Mouse (Mus musculus) hindlimb bud, embryonic 11.5 days (tissue): ENCODE data around the gene Kcnk7.
"Not testable (repeated sequence)": the region's sequence is repeated elsewhere in the genome, so short reads cannot be mapped to it uniquely, and the experiment has no call there.

Experiments
- DNase-seq: peaks from one replicate; pipeline ENCODE4 v3.0.0-alpha.2; 2012; ENCODE audit warnings: low read depth, low spot score; ENCODE audit errors: extremely low spot score

Kcnk7 gene

DNA sequence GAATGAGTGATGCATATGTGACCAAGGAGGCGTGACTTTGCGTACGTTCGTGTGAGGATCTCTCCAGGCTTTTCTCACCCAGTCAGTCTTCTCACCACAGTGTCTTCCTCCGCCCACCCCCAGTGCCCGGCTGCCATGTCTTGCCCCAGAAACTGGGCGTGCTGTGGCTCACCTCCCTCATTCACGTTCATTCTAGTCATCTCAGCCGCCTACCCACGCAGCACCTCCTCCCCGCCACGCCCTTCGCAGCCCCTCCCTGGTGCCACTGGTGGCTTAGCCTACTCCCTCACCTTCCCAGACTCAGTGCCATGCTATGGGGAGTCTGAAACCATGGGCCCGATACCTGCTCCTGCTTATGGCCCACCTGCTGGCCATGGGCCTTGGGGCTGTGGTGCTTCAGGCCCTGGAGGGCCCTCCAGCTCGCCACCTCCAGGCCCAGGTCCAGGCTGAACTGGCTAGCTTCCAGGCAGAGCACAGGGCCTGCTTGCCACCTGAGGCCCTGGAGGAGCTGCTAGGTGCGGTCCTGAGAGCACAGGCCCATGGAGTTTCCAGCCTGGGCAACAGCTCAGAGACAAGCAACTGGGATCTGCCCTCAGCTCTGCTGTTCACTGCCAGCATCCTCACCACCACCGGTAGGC, at the start of gene Kcnk7:
Gene Kcnk7 (plus strand): TSS at position 205 of the 638 bp plus-strand sequence.
- DNase-seq, result no peak

- DNase-seq, result no peak
Measured at GRCm38 (mm10) chr19:5654720-5655298, 49.4 kb upstream of the Kcnk7 start.

DNA sequence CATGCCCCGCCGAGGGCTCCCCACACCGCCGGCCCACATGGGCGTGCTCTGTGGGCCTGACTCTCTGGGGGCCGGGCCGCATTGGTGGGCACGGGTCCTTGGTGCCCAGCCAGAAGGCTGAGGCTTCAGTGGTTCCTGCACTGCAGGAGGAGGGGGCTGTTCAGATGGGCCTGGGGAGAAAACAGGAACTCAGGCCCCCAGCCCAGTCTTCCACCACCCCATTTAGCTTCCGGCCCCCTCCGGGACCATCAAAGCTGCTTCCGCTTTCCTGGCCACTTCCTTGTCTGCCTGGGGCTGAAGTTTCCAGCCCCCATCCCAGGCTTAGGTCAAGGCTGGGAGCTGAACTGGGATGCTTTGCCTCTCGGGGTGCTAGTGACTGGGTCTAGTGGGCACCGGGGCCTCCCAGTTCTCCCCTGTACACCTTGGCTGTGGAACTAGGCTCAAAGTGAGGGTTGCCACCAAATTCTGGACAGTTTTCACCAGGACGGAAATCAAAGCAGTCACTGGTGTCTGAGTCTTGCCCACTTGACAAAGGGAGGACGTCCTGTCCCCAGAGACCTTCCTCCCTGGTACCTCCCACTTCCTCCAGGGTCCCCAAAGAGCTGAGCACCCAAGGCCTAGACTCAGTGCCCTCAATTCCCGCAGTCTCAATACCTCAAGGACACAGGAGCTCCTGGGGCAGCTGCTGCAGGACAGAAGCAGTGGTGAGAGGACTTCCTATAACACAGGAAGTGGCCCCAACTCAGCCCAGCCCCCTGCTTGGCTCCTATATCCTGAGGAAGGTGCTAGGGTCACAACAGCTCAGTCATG, 43.0 kb upstream of the Kcnk7 start:
- no peak for DNase-seq

- no peak for DNase-seq
Measured at GRCm38 (mm10) chr19:5662310-5662709, 41.9 kb upstream of the Kcnk7 start.

- DNase-seq, result peak; percentile 68
Measured at GRCm38 (mm10) chr19:5662981-5663913, 40.9 kb upstream of the Kcnk7 start, which contains the start of gene Sipa1. Sipa1 (minus strand) TSS chr19:5663707.

DNA sequence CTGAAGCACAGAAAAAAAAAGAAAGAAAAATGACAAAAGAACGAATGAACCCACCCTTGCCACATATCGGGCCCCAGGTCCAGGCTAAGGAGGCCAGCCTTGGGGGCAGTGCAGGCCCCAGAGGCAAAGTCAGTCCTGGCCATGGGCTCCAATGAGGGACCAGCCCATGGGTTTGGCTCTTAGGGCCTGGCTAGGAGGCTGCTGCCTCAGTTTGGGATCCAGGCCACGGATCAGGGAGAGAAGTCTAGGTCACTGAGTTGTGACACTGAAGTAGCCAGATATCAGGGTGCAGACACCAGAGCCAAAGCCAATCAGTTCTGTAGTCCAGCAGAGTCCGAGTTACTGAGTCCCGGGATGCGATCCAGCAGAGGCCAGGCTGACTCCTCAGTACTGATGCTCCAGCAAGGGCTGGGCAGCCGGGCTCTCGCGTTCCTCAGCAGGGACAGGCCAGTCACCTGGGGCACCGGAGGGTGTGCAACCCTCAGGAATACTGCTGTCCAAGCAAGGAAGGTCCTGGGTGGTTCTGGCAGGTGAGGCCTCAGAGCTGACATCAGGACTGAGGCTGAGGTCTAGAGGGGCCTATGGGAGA, 39.4 kb upstream of the Kcnk7 start:
- DNase-seq, result no peak

DNA sequence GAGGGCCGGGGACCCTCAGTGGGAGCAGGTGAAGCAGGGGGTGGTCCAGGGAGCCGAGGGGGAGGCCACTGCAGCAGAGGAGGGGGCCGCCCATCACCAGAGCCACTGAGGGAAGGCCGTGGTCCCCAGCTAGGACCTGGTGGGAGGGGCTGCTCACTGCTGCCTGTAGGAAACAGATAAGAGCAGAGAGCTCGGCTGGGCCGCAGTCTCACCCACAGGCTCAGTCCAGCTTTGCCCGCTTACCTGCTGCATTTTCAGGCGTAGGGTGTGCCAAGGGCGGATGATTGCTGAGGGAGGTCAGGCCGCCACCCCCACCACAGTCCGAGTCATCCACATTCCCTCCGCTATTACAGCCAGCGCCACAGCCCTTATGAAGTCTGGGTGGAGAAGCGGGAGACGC, 38.7 kb upstream of the Kcnk7 start:
- no peak for DNase-seq

GRCm38 (mm10) chr19:5666386-5666785, 37.8 kb upstream of the Kcnk7 start:
- DNase-seq, result no peak

- DNase-seq, result no peak
Measured at GRCm38 (mm10) chr19:5668372-5668771, 35.8 kb upstream of the Kcnk7 start.

DNA sequence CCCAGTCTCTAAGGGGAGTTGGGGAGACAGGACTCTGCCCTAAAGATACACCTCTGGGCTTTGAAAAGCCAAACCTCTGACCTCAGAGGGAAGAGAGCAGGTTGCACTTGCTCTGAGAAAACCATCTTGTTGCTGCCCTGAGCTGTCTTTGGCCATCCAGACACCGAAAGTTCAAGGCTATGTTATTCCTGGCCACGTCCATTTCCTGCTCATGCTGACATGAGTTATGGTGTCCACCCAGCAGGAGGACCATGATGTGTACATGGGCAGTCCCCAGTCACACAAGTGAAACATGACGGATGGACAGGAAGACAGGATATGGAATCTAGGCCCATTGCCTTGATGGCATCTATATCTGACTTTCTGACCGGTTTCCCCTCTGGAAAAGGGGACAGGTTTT, 23.7 kb upstream of the Kcnk7 start:
- no peak for DNase-seq

GRCm38 (mm10) chr19:5684236-5684635, 19.9 kb upstream of the Kcnk7 start:
- DNase-seq, result no peak

GRCm38 (mm10) chr19:5684985-5685384, 19.2 kb upstream of the Kcnk7 start:
- DNase-seq, result no peak

DNA sequence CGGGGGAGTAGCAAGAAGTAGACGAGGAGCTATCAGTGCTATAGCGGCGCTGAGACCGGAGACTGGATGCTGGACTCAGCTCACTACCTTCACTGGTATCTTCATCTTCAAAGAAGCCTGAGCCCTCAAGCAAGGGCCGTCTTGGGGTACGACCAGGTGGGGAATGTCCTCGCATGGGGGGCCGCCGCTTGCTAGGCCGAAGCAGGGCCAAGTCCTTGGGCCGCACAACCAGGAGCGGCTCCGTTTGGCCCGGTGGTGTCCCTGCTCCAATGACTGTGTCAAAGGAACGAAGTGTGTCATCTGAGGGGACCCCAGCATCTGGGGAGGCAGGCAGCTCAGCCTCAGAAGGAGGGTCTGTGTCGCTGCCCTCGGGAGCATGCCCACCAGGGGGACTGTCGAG, 18.7 kb upstream of the Kcnk7 start:
- no peak for DNase-seq

DNA sequence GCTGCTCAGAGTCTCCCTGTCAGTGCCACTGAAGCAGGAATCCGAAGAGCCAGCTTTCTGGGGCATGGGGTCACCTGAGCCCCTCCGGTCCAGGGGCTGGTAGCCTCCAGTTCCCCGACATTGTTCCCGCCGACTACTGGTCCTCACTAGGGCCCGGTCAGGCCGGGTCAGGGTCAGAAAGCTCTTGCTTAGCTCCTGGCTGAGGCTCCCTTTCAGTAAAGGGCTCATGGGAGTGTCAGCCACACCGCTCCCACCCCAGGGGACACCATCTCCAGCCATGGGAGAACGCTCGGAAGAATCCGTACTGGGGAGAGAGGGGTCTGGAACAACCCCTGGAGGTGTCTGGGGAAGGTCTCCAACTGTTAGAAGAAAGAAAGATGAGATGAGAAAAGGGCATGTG, 18.3 kb upstream of the Kcnk7 start:
- no peak for DNase-seq

DNA sequence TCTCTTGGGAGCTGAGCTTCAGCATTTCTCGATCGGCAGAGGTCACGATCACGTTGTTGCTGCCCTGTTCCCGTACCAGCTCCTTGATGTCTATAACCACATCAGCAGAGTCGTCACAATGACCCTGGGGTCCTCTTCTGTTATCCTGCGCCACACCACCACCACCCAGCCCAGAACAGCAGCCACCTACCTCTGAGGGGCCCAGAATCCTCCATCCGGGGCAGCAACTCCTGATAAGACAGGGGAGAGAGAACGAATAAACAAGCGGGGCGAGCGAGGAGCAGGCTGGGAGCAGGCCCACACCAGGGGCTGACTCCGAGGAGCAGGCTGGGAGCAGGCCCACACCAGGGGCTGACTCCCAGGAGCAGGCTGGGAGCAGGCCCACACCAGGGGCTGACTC, 17.7 kb upstream of the Kcnk7 start:
- no peak for DNase-seq

- not testable (repeated sequence) for DNase-seq
Measured at GRCm38 (mm10) chr19:5686954-5687353, 17.2 kb upstream of the Kcnk7 start.

- DNase-seq, result no peak
Measured at GRCm38 (mm10) chr19:5687738-5688137, 16.4 kb upstream of the Kcnk7 start.

- peak; percentile 99 for DNase-seq
Measured at GRCm38 (mm10) chr19:5688200-5689087, 15.7 kb upstream of the Kcnk7 start, which contains the start of the genes Map3k11 and Pcnx3. Map3k11 (plus strand) TSS chr19:5688742. Pcnx3 (minus strand) TSS chr19:5688908.

- DNase-seq, result peak; percentile 16
Measured at GRCm38 (mm10) chr19:5689088-5689428, 15.1 kb upstream of the Kcnk7 start.
